Mouse (Mus musculus): ENCODE measurements around the gene Plxna3. TPM values are rescaled to one million over a fixed set of nuclear protein-coding genes. Genes with fewer than 3 reads are reported as not detected.

The Plxna3 gene
- 0.19 to 0.78 TPM (median 0.21 TPM) in 3 replicates for total RNA-seq (2017)

DNA sequence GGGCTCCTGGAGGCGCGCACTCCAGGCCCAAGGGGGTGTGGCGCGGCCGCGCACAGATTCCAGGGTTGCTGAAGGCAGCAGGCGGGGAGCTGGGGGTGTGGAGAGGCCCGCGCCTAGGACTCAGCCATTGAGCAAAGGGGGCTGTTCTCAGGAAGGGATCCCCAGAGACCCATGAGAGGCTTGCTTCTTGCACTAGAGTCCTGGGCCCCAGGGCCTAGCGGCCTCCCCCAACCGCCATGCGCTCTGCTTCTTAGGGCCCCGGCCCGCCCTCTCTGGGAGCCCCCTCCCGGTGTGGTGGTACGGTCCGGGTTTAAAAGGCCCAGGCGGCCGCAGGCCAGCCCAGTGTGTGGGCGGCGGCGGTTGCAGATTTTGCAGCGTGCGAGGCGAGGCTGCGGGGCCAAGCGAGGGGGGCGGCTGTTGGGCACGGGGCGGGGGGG lies at the start of gene Plxna3:
Gene Plxna3, plus strand, starts transcription at position 342 of the 437 bp plus-strand sequence.
- peak; percentile 50 for ATAC-seq (replicated peaks; ENCODE audit: insufficient number of reproducible peaks, low FRiP score, low TSS enrichment, poor library complexity, severe bottlenecking)

DNA sequence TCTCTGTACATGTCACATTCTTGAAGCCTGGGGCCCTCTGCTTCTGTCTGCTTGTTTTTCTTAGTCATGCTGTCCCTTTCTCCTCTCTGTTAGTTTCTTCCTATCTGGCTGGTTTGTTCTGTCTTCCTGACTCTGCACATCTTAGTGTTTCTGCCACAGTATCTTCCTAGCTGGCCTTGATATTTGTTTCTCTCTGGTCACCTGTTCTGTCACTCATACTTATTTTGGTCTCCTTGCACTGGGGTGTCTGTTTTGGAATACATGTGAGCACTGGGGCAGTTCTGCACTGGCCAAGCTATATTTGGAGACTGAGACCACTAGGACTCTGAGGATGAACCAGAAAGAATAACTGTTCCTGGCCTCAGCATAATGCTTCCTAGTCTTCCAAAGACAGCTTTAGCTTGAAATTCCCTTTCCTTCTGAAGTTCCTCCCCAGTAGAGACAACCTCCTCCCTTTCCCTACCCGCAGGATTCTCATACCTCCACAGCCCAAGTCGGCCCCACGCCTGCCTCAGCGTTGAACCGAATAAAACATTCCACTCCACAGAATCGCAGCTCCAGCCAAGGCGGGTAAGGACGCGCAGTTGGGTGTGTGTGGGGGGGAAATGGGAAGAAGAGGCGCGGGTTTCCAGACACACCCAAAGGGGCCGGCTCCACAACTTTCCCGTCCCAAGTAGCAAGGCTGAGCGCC lies 47.7 kb upstream of the Plxna3 start:
- no peak for ATAC-seq (replicated peaks; ENCODE audit: insufficient number of reproducible peaks, low FRiP score, low TSS enrichment, poor library complexity, severe bottlenecking)

DNA sequence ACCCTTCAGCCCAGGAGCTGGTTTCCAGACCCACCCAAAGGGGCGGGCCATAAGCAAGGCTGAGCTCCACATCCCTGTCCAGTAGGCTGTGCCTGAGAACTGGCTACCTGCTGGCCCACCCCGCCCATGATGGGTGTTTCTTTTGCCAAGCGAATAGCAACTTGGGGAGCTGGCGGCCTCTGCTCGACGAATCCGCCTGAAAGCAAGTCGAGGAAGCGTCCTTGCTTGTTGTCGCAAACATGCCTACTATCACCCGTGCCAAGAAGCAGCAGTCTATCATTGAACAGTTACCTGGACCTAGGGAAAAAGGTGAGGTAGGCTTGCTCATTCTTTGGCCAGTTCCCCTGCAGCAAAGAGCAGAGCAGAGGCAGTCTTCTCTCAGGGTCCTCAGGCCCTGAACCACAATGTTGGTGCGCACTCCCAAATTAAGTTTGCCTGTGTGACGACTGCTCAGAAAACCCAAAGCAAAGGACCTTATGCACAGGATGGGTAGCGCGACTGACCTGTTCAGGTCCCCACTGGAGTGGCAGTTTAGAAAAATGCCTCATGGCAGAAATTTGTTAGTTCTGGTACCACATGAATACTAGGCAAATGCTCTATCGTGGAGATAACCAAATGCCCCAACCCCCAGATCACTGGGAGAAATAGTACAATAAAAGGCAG lies 47.0 kb upstream of the Plxna3 start, which contains the start of the genes Taz and Dnase1l1:
Gene Taz, plus strand, starts transcription at position 181 of the 663 bp plus-strand sequence.
Gene Dnase1l1, minus strand, starts transcription at position 606 of the 663 bp plus-strand sequence.
- ATAC-seq (replicated peaks; ENCODE audit: insufficient number of reproducible peaks, low FRiP score, low TSS enrichment, poor library complexity, severe bottlenecking) = peak; percentile 75

DNA sequence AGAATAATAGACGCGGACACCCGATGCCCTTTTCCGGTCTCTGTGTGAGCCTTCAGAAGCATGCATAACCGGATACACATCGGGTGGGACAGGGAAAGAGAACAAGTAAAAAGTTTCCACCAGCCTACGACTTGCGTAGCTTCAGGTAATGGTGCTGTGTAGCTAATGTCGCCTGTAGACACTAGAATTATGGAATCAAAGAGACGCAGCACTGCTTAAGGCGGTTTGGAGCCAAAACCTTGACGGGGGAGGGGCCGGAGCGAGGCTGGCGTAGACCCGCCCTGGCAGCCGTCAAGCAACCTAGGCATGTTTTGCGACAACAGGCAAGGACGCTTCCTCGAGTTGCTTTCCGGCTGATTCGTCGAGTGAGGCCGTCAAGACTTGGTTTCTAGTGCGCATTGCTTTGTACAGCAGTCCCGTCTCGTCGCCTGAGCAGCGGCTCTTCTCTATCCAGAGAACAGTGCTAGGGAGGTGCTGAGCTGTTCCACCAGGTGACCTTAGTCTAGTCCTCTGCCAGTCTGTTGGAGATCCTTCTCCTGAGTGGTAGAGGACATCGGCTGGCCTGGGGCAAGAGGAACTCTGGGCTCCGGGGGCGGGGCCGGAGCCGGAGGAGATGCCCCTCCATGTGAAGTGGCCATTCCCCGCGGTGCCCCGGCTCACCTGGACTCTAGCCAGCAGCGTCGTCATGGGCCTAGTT lies 46.3 kb upstream of the Plxna3 start:
- ATAC-seq (replicated peaks; ENCODE audit: insufficient number of reproducible peaks, low FRiP score, low TSS enrichment, poor library complexity, severe bottlenecking) = peak; percentile 89

DNA sequence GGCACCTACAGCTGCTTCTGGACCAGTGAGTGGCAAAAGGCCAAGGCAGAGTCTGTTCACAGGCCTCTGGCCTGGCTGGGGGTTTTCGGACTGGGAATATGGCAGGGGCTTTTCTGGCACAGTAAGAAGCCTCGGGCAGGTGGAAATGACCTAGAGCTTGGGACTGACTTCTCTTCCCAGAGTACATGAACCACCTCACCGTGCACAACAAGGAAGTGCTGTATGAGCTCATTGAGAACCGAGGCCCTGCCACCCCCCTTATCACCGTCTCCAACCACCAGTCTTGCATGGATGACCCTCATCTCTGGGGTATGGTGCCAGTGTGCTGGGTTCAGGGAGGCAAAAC lies 45.8 kb upstream of the Plxna3 start:
- no peak for ATAC-seq (replicated peaks; ENCODE audit: insufficient number of reproducible peaks, low FRiP score, low TSS enrichment, poor library complexity, severe bottlenecking)

DNA sequence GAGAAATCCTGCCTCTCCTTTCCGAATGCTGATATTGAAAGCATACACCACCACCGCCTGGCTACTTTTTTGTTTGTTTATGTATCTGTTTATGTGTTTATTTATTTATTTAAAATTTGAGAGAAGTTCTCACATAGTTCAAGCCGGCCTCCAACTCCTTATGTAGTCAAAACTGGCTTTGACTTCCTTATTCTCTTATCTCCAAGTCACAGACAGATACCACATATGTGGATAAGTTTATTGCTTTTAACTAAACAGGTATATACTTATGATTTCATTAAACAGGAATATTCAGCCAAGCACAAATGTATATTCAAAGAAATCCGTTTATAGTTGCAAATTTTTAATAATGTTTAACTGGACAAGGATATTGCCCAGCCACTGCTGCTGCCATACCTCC lies 35.4 kb upstream of the Plxna3 start:
- no peak for ATAC-seq (replicated peaks; ENCODE audit: insufficient number of reproducible peaks, low FRiP score, low TSS enrichment, poor library complexity, severe bottlenecking)

DNA sequence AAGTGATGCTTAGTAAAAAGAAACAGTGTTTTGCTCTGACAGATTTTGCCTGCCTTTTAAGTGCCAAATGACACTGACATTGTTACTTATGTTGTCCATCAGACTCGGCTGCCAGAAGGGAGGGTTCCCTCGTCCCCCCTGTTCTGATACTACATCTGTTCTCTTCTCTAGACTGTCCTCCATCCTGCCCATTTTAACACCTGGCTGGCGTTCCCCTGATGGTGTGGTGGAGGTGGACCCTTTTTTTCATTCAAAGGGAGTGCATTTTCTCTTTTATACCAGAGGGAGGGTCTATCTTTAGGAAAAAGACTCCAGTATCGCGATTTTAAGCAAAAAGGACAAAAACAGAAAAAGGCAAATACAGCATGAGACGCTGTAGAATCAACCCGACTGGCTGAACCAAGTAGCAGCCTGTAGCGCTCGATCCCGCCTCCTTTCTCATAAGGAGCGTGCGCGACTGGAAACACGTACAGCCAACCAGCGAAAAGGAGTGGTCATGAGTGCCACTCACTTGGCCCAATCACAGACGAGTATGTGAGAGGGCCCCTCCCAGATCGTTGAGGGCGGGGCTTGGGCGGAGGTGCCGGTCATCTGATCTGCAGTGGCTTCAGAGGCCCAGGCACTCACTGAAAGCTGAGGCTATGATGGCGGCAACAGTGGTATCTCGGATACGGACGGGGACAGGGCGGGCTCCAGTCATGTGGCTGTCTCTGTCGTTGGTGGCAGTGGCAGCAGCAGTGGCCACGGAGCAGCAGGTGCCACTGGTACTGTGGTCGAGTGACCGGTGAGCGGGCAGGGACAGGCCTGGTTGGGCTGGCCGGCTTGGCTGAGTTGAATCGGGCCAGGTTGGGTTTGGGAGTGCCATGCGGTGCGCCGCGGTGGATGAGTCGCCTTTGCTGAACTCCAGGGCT lies 32.1 kb upstream of the Plxna3 start, which contains the start of gene Atp6ap1:
Gene Atp6ap1, plus strand, starts transcription at position 560 of the 911 bp plus-strand sequence.
- ATAC-seq (replicated peaks; ENCODE audit: insufficient number of reproducible peaks, low FRiP score, low TSS enrichment, poor library complexity, severe bottlenecking) = peak; percentile 99

DNA sequence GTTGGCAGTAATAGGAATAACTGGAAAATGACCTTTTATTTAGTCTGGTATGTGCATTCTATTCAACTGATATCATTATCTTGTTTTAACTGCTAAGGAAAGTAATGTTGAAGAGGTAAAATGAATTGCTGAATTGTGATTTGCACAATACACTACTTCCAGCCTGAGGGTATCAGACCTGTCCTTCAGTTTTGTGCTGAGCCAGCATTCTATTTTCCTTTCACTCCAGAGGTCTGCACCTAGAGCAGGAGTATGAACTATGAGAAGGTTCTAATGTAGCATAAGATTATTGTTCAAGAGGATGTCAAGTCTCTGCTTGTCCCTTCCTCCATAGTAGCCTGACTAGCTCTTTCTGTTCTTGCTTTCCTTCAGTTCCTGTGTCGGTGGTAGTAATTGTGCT lies 30.5 kb upstream of the Plxna3 start:
- ATAC-seq (replicated peaks; ENCODE audit: insufficient number of reproducible peaks, low FRiP score, low TSS enrichment, poor library complexity, severe bottlenecking) = no peak

DNA sequence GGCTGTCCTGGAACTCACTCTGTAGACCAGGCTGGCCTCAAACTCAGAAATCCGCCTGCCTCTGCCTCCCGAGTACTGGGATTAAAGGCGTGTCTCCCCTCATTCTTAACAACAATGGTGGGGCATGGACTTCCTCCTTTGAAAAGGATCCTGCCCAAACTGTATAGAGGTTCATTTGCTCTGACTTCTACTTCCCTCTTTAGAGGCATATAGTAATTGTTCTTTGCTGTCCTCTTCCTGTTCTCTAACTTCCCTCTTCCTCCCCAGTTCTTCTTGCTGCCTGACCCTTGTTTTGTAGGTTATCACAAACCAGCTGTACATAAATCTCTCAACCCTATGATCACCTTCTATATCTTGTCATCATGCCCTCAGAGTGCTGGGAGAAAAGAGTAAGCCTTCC lies 29.1 kb upstream of the Plxna3 start:
- ATAC-seq (replicated peaks; ENCODE audit: insufficient number of reproducible peaks, low FRiP score, low TSS enrichment, poor library complexity, severe bottlenecking) = peak; percentile 61

DNA sequence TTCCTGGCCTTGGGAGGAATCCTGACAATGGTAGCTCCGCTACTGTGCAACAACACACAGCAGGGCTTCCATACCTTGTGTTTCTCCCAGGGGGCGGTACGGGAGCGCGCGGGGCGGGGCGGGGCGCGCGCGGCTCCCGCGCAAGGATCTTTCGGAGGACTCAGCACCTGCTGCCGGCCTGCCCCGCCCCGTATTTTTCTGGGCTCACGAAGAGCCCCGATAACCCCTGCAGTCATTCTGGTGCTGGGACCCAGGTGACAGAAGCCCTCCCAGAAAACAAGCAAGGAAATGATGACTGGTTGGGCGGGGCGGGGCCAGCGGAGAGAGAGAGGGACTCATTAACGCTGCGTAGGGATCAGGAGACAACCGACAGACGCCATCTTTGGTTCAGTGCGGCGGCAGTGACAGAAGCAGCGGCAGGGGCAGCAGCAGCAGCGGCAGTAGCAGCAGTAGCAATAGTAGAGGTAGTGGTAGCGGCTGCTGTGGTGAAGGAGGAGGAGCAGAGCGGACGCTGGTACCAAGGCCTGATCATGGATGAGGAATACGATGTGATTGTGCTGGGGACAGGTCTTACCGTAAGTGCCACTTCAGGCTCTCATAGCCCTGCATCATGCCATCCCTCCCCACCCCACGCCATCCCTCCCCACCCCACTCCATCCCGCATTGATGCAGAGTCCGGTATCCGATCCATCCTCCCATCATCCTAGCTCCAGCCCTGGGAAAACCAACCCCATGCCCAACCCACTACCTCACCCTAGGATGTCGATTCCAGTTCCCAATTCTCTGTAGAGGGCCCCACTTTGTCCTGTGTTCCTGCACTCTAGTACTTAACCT lies 23.8 kb upstream of the Plxna3 start, which contains the start of gene Gdi1:
Gene Gdi1, plus strand, starts transcription at position 132 of the 834 bp plus-strand sequence.
- ATAC-seq (replicated peaks; ENCODE audit: insufficient number of reproducible peaks, low FRiP score, low TSS enrichment, poor library complexity, severe bottlenecking) = peak; percentile 85

DNA sequence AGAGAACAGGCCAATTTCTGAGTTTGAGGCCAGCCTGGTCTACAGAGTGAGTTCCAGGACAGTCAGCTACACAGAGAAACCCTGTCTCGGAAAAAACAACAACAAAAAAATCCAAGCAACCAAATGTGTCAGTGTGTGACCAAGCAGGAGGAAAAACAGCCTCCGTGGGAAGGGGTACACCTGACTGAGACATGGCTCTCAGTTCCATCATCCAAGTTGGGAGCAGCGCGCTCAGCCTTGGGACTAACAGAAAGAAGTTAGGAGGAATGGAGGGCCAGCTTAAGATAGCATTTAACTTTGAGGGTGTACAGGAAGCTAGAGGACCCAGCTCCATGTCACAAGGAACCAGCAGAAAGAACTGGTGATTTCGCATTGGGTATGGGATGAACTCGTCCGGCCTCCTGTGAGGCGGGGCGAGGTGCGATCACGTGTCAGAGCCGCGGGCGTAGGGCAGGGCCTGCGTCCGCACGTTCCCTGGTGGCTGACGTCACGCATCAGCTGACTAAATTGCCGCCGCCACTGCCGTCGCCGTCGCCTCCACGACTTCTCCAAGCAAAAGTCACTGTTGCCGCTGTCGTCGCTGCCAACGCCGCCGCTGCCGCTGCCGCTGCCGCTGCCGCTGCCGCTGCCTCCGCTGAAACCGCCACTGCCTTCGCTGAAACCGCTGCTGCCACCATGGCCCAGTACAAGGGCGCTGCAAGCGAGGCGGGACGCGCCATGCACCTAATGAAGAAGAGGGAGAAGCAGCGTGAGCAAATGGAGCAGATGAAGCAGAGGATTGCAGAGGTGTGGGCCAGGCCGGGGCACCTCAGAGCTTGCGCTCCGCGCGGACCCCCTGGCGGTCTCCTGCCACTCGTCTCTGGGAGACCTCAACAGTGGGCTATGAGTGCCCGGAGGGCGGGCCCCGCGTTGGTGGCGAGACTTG lies 16.1 kb upstream of the Plxna3 start, which contains the start of gene Fam50a:
Gene Fam50a, plus strand, starts transcription at position 494 of the 925 bp plus-strand sequence.
- ATAC-seq (replicated peaks; ENCODE audit: insufficient number of reproducible peaks, low FRiP score, low TSS enrichment, poor library complexity, severe bottlenecking) = peak; percentile 99

DNA sequence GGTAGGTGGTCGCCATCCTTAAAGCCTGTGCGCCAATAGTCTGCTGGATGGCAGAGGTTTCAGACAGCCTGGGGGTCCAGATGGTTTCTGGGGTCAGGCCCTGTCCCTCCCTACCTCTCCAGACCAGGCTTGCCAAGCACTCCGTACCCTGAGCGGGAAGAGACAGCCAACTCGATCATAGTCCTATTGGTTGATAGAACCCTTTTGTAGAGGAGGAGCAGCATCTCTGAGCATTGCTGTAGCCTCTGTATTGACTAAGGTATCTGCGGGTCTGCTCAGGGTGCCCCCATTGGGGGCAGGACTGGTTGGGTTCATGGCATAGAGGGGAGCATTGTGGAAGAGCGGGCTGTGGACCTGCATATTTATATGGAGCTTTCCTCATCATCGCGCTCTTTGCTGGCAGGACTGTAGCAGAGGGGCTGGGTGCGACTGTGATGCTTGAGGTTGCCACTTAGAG lies 377 bp downstream of the Plxna3 start:
- ATAC-seq (replicated peaks; ENCODE audit: insufficient number of reproducible peaks, low FRiP score, low TSS enrichment, poor library complexity, severe bottlenecking) = no peak

DNA sequence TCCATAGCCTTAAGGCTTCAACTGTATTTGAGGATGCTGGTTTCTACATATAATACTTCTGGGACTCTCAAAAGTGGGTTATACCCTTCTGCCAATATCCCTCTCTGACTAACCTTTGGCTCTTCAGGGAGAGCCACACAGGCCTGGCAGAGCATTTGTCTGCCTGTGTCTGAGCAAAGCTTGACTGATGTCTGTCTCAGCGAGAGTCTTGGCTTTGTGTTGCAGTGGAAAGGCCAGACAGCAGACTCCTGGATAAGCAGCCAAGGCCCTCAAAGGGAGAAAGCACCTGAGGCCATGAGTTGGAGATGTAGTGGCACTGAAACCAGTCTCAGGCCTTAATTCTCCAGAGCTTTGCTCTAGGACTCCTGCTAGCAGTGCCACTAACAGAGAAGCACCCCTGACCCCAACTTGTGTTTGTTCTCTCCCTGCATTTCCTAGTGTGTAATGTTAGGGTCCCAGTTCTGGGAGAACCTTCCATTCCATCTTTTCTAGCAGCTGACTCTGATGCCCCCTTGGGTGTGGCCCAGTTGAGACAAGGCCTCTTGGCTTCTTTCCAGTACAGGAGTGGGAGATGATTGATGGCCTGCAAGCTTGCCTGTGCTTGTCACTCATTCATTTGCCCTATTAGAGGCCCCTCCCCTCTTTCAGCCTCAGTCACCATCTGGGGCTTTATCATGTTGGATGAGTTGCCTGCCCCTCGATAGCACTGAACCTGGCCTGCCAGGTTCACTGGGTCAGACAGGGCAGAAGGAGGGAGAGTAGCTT lies 1.5 kb downstream of the Plxna3 start:
- no peak for ATAC-seq (replicated peaks; ENCODE audit: insufficient number of reproducible peaks, low FRiP score, low TSS enrichment, poor library complexity, severe bottlenecking)

DNA sequence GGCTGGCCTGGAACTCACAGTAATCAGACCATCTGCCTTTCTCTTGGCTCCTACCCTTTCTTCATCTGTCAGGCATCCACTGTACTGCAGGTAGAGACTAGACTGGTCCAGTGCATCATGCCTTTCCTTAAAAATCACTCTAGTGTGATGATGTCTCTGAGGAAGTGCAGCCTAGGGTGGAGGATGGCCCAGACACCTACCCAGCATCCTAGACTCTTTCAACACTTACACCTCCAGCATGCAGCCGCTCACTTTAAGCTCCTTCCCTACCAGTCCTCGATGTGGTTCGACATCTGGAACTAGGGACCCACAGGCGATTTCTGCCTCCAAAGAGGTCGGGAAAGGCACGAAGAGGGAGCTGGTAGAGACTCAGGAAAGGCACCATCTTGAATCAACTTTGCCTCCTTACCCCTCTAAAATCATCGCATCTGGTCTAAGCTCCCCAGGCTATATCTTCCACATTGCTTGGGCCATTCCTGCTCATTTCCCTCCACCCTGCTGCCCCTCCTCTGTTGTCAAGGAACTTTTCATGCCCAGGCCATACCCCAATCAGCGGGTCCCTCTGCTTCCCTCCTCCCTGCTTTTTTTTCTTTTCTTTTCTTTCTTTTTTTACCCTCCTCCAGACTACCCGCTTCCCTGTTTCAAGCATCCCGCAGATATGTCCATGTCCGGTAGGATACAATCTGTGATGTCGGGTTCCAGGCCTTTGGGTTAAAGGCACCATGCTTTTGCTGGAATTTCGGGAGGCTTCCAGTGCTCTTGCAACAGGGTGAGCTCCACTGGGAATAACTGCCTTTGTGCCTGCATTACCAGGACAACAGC lies 24.0 kb downstream of the Plxna3 start:
- no peak for ATAC-seq (replicated peaks; ENCODE audit: insufficient number of reproducible peaks, low FRiP score, low TSS enrichment, poor library complexity, severe bottlenecking)

DNA sequence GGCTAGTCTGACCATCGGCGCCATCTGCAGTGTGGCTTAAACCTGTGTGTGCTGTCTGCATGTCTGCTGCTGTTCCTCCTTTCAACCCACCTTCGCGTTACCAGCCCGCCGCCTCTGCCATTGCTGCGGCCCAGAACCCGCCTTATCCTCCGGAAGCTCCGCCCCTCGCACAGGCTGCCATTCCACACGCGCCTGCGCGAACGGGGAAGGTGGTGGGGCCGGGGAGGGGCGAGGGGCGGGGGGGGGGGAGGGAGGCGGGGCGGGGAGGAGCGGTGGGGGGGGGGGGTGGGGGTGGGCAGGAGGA lies 24.6 kb downstream of the Plxna3 start, which contains the start of gene Lage3:
Gene Lage3, minus strand, starts transcription at position 152 of the 304 bp plus-strand sequence.
- ATAC-seq (replicated peaks; ENCODE audit: insufficient number of reproducible peaks, low FRiP score, low TSS enrichment, poor library complexity, severe bottlenecking) = peak; percentile 87

All from monocyte, adult 5-6 weeks (primary cell).